Mouse (Mus musculus): ENCODE results near the gene Map3k11. TPM values are rescaled to one million over a fixed set of nuclear protein-coding genes. Genes with fewer than 3 reads are reported as not detected.

Map3k11 gene
- polyA plus RNA-seq, 2 experiments from 2014 or later, result 7.8 to 9.2 TPM

DNA sequence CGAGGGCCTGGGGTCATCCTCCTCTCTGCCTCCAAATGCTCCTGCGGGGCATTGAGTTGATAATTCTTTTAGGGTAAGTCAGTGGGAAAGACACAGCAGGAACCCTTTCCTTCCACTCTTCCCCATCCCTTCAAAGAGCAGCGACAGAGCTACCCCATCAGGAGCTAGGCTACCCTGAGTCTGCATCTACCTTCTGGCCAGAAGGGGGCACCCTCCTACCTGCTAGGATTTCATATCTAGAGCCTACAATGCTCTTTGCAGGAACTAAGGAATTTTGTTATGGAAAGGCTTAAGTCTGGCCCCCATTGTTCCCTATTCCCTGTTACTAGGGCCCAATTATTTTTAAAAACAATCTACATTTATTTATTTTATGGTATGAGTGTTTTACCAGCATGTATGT is 22.7 kb downstream of the Map3k11 start:
- ATAC-seq, result no peak

DNA sequence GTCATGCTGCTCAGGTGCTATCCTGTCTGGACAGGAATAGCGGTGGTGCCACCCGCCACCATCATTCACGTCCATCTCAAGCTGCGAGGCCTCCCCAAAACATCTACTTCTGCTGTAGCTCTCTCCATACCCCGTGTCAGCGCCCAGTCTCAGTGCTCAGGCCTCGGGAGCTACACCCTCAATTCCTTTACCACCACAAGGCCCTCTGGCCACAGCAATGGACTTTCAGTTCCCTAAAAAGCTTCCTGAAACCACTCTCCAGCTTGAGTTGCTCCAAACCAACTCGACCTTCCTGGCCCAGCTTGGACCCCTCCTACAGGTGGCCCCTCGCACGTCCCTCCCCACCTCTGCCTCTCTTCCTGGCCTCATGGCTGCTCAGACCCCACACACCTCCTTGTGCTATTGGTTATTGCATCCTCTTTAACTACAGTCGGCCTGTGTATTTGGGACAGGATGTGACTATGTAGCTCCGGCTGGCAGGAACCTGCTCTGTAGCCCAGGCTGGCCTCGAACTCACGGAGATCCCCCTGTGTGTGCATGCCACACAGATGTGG is 23.4 kb downstream of the Map3k11 start:
- no peak for ATAC-seq

DNA sequence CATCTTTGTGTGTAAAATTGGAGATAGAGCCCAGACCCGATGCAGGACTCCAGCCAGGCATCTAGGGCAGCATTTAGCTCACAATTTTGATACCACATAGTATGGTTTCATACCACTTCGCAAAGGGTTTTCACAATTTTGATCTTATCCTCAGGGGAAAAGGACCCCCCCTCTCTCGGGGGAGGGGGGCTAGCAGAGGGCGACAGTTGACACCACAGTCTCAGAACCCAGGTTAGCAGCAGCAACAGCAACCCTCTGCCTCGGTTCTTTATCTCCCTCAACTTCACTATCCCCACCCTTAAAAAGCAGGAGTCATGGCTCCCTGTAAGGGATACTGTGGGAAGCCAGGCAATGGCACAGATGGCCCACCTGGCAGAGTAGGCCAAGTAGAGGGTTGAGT is 24.7 kb downstream of the Map3k11 start:
- ATAC-seq, result no peak

DNA sequence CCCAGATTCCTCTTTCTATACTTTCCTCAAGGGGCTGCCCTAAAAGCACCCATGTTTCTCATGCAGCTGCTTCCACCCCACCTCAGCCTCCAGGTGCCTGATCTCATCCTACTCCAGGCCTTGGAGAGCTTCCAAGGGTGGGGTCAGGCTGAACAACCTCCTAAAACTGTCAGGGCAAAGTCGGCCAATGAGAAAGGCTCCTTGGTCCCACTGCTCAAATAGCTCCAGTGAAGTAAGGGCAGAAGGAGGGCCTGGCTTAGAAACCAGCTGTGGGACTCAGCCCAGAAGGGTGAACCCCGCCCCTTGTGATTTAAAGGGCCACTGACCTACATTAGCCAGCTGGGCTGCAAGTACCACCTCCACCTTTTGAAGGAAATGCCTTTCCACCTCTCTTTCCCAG is 25.2 kb downstream of the Map3k11 start:
- no peak for ATAC-seq

DNA sequence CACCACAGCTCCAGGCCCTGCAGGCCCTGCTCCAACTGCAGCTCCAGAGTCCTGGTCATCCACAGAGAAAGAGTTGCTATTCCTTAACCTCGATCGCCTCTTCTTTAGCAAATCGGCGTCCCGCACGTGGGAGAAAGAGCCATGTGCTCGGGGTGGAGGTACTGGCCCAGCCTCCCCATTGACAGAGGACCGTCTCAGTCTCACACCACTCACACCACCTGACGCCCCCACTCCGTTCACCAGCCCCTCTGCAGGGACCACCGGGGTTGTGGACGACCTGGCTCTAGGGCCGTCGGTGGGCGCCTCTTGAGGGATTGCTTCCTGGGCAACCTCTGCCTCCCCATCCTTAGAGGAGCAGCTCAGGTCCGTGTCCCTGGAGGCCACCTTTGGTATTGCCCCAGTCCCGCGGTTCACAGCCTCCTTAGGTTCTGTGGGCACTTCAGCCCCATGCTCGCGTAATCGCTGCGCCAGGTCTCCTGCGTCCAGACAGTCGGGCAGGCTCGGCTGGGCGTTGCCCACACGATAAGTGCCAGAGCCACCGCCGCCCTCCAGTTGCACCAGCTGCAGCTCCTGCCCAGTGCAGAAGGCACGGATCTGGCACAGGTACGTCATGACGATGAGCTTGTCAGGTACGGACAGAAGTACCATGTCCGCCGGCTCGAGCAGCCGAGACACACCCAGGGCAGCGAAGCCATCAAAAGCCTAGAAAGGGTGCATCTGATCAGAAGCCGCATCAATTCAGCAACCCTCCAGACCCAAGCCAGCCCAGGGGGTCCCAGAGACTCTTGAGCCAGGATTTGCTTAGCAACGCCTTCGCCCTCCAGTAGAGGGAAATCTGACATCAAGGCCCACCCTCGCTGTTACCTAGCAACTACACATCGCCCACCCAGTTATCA is 27.5 kb downstream of the Map3k11 start:
- ATAC-seq, result no peak

DNA sequence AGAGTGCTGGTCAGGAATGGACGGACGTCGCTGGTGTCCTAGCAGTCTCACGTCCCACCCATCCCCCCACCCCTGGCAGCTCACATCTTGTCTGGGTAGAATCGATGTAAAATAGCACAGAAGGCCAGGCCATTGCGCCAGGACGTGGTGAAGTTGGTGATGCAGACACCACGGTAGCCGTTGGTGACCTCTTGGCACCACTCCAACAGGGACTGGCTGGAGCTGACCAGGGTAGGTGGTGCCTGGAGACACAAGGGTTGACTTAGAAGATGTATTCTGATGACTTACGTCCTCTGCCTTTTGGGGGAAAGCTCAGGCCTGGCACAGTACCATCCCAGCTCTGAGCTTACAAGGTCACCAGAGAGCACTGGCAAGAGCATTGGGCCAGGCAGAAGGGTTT is 28.4 kb downstream of the Map3k11 start:
- no peak for ATAC-seq

DNA sequence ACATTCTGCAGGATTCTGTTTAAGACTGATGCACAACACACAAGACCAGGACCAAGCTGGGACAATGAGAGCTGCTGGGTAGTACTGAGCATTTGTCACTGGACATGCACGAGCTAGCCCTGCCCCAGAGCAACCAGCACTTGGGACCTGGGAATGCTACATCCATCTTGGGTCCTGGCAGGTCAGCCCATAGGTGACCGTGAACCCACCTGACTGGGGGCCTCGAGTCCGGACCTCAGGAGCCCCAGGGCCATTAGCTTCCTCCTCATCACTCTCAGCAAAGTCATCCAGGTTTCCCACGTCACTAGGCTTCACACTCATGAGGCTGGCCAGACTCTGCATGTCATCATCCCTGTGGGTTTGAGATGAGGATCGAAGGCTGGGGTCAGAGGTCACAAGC is 32.7 kb downstream of the Map3k11 start:
- ATAC-seq, result no peak

DNA sequence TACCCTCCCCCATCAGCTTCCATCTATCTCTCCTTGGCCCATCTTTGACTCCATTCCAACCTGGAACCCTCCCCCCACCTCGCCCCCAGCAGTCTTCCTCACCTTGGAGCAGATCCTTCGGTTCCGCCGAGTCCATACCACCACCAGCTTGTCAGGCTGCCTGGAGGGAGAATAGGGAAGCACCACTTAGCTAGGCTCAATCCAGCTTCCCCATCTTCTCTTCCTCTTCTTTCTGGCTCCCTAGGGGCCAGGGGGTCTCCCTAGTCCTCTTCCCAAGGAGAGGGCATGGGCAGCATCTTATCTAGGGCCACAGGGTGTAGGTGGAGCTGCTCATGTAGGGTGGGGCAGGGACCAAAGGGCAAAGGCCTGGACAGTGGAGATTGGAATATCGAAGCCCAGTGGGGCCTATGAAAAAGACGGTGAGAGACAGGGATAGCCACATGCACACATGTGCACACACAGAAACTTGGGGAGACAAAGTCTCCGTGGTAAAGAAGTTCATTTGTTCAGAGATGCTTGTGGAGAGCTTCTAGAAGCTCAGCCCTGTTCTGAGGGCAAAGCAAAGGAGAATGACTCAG is 34.4 kb downstream of the Map3k11 start:
- no peak for ATAC-seq

DNA sequence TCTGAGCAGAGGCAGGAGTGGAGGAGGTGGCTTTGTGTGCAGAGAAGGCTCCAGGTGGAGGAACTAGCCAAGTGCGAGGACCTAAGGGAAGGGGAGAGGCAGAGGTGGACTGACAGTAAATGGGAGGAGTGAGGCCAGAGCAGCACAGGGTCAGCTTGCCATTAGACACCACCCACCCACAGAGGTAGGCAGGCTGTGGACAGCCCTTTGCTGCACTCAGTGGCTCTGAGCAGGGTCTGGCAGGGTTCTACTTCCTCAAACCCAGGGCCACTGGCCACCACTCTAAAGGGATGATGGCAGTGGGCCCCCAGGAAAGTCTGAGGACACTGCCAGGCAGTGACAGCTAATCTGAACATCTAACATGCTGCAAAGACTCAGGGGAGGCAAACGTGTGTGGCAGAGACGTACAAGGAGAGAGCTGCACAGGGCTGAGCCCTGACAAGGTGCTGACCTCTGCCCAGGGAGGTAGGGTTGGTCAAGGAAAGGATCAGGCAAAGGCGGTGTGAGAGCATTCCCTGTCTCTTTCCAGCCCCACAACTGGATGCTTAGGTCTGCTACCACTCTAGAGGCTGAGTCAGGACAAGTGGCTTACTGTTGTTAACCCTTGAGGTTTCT is 35.5 kb downstream of the Map3k11 start:
- no peak for ATAC-seq

DNA sequence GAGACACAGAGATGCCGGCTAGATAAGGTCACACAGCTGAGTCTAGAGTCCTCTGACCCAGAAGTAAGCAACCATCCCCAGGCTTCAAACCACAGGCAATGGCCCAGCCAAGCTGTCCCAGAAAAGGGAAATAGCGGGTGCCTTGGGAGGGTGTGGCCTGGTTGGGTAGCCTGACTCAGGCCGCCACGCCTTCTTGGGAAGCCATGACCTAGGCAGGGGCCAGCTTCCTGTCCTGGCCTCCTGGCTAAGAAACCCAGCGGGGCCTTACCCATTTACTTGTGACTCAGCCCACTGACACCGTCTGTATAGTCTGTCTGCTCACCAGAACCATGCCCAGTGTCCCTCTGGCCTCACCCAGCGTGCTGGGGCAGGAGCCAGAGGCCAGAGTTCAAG is 36.0 kb downstream of the Map3k11 start:
- ATAC-seq, result no peak

DNA sequence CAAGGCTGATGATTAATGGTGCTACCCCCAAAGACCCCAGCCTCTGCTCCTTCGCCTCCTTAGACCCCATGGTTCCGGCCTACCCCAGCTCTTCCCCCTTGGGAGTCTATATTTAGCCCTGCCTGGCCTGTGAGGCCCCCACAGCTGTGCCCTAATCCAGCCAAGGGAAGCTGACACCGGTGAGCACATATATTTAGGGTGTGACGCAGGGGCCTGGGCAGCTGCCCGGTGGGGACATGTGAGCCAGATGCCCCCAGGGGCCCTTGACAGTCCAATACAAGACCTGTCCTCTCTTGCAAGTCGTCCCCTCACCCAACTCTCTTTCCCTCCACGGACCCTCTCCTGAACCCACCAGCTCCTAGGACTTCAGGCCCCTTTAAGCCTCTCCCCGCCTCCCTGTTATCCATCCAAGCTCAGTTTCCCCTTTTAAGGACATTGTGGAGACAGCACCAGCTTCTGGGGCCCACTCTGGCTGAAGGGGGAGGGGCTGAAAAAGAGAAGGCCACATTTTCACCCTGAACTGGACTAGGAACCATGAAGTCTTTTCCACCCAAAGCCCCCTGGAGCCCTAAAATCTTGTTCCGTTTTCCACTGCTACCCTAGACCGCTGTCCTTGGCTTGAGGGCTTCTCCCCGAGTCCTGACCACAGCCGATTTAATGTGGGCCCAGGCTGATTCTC is 36.6 kb downstream of the Map3k11 start:
- no peak for ATAC-seq

DNA sequence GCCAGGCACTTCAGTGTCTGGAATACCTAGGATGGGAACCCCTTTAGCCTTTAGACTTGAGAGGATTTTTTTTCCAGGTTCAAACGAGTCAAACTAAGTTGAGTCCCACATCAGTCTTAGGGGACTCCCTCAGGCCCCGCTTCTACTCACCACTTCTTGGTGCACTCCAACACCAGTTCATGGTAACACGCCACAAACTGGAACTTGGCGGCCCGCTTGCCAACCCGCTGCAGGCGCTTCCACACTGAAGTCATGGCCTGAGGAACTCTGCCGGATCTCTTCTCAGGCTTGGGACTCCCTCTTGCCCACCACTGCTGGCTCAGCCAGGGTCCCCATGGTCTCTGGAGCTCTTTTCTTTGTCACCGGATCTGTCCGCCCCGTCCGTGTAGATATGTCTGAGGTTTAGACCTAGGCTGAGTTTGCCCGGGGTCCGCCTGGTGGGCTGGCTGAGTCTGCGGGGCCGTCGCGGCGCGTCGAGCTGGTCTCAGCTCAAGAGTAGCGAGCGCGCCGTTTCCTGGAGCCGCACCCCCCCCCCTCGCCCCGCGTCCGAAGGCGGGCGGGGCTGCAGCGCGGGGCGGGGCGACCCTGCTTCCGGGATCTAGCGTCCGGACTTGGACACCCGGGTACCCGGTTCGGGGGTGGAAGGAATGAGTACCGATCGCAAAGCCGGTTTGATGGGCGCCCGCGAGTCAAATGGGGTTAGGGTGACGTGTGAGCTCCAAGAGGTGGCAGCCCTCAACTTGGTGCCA is 37.4 kb downstream of the Map3k11 start, which contains the start of gene Ehbp1l1:
Gene Ehbp1l1 (minus strand): TSS at position 551 of the 749 bp plus-strand sequence.
- ATAC-seq, result peak; percentile 7

DNA sequence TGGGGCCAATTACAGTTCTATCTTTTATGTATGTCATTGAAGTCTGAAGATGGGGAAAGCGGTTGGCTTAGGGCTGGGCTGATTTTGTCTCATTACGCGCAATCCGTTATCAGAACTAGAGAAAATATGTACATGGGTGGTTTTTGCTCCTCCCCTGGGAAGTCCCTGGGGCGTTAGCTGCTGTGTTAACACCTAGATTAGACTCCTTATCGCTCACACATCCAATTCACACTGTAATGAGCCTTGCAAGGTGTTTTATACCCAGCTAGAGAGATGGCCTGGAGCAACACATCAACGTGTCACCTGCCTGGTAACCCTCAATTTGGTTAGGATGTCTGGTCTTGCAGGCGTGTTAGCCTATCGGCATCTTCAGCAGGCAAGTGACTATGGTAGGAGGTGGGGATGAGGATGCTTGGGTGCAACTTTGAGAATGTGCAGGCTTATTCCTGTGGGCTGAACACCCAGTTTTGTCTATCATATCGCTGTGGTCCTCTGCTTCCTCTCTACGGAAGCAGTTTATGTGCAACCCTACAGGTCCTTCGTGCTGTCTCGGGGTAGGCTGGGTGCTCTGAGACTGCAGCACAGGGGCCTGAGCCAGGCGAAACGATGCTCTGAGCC is 38.5 kb downstream of the Map3k11 start:
- ATAC-seq, result peak; percentile 74

DNA sequence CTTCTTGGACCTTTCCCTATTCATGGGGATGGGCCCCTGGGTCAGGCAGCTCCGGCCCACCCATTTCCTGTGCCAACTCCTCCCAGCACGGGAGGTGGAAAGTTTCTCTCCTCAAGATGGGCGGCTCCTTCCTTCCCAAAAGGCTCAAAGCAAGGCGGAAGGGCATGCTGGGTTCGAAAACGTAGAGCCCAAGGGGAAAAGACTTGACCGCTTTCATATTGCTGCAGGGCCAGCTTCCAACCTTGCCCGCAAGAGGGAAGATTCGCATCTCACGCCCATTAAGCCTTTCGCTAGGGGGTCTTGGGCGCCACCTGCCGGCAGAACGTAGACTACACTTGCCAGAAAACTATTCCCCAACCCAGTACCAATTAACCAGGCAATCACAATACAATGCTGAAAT is 39.2 kb downstream of the Map3k11 start:
- no peak for ATAC-seq

DNA sequence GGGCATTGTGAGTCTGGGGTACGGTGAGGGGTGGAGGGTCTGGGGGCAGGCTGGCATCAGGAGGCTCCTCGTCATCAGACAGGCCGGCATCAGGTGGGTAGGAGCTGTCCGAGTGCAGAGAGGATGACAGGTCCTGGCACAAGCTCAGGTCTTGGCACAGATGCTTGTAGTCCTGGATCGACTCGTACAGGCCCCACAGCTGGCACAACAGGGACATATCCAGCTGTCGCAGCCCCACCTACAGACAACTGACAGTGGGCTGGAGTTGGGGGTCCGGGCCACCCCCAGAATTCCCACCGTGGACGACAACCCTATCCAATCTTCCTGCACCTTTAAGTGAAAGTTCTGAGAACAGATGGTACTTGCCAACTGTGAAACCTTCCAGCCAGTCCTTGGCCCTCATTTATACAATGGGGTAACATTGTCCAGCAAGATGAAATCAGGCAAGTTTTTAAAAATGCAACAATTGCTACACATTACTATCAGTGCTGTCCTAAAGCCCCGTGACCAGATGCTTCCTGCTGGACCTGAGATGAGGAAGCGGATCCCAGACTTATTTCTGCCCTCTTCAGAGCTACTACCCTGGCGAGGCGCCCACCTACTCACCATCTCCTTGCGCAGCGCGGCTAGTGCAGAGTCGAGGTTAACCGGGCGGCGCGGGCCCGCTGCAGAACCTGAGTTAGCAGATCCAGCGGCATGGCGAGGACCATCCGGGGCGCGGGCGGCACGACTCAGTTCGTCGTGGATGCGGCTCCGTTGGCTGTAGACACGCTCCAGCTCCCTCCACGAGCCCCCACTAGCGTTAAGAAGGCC is 40.3 kb downstream of the Map3k11 start:
- ATAC-seq, result no peak

DNA sequence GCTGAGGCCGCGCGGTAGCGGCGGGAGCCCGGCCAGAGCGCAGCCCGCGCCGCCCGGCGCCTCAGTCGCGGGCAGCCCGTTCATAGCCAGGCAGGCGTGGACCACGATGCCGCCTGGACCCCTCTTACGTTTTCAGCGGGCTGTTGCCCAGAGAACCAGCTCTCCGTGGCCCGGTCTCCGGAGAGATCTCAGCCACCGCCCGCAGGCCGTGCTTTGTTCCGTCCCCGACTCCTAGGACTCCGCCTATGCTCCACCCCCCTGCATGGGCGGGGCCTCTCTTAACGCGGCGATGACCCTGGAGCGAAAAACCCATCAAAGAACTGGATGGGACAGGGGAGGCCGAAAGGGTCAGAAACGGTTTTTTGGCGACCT is 40.9 kb downstream of the Map3k11 start, which contains the start of gene Fam89b:
Gene Fam89b (minus strand): TSS at position 210 of the 372 bp plus-strand sequence.
- peak; percentile 30 for ATAC-seq

DNA sequence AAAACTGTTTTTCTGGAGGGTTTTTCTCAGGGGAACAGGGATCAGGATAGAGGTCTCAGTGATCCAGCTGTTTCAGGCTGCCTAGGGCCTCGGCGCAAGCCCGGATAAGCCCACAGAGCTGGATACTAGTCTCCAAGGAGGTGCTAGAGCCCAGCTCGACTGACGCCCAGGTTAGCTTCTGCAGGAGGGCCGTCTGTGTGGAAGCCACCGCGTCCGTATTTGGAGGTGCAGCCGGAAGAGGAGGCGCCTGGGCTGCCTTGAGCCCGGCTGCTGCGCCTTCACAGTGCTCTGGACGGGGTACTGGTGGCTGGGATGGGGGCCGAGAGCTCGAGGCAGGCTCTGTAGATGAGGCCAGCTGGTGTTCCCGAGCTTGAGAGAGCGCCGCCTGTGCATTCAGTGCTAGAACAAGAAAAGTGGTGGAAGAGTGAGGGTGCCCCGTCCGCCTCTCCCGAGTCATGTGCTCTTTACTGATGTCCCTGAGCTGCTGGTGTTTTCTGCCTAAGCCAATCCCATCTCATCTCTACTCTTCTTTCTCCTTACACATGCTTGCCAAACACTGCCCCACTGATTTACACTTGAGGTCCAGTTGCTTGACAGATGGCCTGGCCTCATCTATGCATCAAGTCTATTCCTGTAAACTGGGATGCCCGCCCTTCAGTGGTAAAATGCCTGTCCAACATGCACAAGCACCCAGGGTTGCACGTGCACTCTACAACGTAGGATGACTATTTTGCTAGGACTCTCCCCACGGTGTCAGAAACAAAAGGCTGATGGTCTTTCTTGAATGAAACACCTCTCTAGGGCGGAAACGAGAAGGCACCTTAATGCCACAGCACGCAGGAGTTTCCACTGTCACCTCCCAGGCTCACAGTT is 42.0 kb downstream of the Map3k11 start:
- ATAC-seq, result no peak

DNA sequence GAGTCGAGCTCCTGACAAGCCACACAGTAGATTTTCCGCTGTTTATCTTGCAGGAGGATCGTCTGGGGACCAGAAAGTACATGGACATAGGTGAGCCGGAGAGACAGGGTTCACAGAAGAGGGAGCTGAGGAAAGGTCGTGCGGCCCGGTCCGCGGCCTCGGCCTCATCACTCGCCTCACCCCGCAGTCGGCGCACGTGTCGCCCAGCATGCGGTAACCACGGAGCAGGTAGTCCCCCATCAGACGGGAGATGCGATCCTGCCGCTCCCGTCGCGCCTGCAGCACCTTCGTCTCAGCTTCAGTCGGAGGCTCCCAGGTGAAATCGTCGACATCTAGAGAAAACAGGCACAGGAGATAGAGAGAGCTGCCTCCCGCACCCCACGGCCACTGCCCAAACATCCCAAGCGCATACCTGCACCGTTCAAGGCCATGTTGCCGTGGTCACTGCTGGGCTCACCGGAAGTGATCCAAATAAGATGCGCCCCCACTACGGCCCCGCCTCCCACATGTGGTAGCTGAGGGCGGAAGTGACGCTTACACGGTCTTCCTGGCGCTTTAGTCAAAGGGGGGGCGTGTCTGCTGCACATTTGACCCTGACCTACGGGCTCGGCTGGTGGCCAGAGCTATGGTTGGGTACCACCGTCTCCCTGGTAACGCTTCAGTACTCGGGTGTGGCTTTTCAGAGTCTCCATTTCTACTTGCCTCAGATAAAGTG is 42.9 kb downstream of the Map3k11 start:
- no peak for ATAC-seq

DNA sequence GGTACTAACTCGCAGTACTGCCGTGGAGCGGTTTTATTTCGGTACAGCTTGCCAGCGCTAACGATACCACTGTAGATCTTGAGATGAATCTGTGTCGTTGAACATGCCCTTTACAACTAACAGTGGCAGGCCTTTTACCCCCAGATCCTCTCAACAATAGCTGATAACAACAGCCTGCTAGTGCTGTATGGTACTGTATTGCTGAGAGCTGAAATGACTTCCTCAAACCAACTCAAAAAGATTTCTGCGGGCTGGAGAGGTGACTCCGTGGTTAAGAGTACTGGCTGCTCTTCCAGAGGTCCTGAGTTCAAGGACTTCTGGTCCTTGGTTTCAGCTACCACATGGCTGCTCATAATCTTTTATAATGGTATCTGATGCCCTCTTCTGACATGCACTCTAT is 45.8 kb downstream of the Map3k11 start:
- ATAC-seq, result no peak

All from activated CD4-positive, CD25-positive, alpha-beta regulatory T cell, adult 4 months (primary cell).